Mouse (Mus musculus): ENCODE results near the gene Aip. TPM values are rescaled to one million over a fixed set of nuclear protein-coding genes. Genes with fewer than 3 reads are reported as not detected.

The Aip gene
- total RNA-seq (2023) = 100 to 1,000 TPM in 1 of 2 experiments, 10 to 100 TPM in 1; 96.8 to 101 TPM

DNA sequence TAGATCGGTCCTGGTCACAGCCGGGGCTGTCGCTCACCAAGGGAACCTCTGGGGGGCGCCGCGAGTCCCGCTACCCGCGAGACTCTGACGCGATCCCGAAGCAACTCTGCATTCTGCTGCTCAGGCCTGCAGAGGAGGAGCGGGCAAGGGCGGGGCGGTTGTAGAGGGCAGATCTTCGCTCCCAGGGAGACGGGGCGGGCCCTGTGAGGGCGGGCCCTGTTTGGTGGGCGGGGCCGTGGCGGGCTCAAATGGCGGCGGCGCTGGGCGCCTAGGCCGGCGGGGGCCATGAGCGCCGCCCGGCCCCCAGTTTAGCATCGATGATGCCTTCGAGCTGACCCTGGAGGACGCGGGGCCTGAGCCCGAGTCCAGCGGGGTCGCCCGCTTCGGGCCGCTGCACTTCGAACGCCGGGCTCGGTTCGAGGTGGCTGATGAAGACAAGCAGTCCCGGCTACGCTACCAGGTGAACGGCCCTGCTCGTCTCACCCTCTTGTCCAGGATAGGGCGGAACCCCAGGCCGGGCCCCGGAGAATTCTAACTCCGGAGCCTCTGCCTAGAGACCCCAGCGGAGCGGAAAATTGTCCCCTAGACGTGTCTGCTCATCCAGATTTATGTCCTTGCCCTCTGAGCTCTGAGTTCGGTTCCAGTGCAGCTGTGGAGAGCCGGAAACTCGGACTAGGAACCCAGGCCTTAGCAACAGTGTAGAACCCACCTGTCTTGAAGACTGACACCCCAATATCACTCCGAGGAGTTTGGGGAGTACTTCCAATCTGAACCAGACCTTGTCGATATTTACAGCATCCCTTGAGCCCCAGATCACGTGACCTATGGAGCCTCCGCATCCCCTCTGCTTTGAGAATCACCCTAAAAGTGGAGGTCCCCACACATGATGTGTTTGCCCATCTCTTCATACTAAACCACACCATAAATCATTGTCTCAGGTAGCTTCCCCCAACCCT lies at the start of gene Aip:
Gene Aip, minus strand, starts transcription at position 118 of the 956 bp plus-strand sequence.

DNA sequence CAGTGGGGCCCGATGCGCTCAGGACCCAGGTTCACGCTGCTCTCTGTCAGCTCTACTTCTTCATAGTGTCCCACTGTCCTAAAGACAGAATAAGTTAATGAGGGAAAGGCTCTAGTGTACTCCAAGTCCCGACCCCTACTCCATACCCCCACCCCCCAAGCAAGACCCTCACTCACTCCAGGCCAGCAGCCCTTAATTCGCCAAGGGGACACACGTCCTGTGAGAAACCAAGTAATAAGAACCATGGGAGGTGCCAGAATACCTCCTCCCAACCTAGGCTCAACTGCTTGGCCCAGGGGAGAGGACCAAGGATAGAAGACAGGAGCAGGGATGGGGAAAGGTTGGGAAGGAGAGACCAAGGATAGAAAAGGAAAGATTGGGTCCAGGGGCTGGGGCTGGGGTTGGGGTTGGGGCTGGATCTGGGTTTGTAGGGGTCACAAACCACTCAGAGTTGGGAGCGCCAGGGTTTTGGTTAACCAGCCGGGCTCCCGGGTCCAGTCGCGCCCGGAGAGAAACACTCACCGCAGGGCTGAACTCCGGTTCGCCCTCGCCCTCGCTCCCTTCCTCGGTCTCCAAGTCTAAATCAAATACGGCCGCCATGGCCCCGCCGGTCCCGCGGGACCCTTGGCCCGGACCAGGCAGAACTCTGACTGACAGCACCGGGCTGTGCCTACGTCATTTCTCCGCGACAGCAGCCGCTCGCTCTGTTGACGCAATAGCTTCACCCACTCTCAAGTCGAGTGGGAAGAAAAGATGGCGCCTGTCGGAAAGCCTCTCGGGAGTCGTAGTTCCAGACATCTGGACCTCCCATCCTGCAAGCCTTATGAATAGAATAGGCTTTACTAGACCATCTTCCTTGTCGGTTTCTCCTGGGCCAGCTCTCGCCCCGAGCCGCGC lies 37.2 kb upstream of the Aip start, which contains the start of gene Rps6kb2:
Gene Rps6kb2, minus strand, starts transcription at position 709 of the 897 bp plus-strand sequence.

DNA sequence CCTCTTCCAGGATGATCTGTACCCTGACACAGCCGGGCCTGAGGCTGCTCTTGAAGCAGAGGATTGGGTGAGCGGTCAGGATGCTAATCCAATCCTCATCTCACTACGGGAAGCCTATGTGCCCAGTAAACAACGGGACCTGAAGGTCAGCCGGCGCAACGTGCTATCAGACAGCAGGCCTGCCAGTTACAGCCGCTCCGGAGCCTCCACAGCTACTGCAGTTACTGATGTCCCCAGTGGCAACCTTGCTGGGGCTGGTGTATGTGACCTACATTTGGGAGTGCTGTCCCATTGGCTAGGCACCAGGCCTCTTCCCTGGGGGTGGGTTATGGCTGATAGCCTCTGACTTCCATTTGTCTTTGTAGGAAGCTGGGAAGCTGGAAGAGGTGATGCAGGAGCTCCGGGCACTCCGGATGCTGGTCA lies 27.6 kb upstream of the Aip start, which contains the start of gene Ptprcap:
Gene Ptprcap, plus strand, starts transcription at position 373 of the 423 bp plus-strand sequence.

DNA sequence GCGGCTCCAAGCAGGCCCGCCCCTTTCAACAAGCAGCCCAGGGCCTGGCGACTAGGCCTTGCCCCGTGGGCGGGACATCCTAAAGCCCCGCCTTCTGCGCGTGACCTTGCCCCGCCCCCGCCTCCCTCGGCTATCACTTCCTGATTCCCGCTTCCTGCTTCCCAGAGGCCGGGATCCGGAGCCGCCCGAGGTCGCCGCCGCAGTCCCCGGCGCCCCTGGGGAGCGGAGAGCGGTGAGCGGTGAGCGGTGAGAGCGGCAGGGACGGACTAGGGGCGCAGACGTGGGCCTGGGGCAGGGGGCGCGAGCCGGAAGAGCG lies 22.8 kb upstream of the Aip start, which contains the start of gene Coro1b:
Gene Coro1b, plus strand, starts transcription at position 129 of the 316 bp plus-strand sequence.

DNA sequence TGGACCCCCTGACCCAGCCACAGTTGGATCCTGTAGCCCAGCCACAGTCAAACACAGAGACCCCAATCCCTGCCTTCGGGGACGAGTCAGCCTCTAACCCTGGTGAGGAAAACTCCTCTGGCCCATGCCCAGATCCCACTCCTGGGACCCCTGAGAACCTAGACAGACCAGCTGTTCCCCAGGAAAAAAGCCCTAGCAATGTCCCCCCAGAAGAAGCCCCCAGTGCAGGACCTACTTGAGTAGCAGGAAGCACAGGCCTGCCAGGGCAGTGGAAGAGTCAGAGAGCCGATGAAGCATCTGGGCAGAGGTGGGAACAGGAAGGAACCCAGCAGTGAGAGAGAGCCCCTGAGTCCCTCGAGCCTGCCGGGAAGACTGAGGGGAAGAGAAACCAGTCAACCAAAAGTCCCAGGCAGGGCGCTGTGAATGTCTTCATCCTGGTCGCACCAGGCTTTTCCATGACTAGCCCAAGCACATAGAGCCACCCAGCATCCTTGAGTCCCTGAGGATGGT lies 18.2 kb upstream of the Aip start, which contains the start of gene Cabp4:
Gene Cabp4, minus strand, starts transcription at position 275 of the 510 bp plus-strand sequence.

DNA sequence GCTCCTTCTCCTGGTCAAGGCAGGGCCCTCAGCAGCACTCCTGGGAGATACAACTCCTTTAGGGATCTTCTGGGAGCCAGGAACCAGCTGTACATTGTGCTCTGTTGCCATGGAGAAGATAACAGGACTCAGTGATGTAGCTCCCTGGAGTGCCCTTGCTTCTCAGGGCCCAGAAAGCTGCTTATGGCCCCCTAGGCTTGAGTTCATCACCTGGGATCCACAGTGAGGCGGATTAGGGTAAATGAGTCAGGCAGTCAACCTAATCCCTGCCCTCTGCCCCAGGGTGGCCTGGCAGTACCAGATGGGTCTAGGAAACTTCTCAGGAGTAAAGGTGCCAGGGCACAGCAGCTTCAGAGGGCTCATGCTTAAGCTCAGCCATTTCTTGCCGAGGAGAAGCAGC lies 13.8 kb upstream of the Aip start, which contains the start of gene Gpr152:
Gene Gpr152, plus strand, starts transcription at position 342 of the 400 bp plus-strand sequence.

DNA sequence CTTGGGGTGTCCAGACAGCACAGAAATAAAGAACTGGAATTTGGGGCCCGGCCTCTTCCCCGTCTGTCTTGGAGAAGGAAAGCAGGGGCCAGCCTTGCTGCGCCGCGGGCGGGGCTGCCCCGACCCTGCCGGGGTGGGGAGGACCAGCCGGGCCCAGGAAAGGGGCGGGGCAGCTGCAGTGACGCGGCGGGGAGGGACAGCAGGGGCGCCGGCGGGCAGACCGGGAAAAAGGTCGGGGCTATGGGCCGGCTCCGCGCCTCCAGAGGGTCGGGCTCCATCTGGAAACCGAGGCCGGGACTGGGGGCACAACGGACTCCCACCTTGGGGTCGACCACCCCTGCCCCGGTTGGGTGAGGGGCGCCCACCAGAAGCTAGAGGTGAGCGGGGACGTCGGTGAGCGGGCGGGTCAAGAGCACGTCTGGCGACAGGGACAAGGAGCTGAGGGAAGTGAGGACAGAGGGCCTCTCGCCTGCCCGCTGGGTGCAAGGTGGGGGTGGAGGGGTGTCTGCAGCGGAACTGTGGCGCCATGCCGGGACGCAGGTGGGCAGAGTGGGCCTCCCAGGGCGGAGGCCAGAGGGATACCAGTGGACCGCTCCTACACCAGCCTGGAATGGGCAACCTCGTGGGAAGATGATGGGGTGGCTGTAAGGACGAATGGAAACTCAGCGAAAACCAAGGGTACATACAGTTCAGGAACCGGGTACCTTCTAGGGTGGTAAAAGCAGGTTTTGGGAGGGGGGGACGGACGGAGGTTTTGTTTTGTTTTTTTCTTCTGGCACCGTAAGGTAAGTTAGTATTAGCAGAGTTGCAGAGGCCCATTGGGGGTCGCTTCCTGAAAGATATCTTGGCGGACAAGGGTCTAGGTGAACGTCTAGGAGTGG lies 25.6 kb downstream of the Aip start, which contains the start of gene Pitpnm1:
Gene Pitpnm1, plus strand, starts transcription at position 162 of the 881 bp plus-strand sequence.

DNA sequence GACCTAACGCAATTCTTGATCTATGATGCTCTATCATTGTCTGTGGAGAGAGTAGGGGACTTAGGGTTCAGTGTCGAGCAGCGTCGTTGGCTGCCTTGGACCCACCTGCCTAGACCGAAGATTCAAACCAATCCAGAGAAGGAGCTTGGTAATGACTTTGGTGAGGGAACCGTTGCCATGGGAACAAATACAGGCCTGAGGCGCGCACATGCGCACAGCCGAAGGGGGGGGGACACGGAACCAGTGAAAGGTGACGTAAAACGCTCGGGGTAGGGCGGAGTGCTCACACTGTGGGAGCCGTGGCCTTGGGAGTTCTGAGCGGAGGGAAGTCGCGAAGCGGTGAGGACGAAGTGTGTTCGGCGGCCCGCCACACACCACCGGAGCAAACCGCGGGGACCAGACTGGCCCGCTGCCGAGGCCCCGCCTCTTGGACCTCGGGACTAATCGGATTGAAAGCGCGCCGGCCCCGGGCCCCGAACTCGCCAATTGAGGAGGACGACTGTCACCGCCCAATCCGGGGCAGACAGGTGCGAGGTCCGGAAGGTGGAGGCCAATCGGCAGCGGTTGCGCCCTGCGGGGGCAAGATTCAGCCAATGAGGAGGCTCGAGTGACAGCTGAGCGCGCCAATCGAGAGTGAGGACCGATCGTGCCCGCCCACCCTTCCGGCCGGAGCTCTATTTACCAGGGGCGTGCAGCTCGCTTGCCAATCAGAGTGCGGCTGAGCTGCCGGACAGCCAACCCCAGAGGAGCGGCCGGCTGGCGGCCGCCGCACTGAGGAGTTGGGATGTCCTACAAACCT lies 28.8 kb downstream of the Aip start, which contains the start of gene Cdk2ap2:
Gene Cdk2ap2, plus strand, starts transcription at position 541 of the 799 bp plus-strand sequence.

DNA sequence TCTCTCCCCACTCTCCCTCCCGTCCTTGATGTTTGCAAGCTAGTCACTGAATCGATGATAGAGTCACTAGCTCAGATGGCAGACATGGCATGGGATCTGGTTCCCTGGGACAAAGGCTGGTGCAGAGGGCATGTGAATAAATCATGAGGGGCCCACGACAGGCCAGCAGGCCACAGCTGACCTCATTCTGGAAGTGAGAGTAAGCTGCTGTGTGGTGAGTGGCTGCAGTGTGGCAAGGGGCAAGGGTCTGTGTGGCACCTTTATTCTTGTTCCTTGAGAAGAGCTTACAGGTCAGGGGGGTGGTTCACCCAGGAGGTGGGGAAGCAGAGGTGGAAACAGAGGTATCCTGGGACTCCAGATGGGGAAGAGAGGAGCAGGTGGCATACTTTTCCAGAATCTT lies 44.3 kb downstream of the Aip start, which contains the start of gene Cabp2:
Gene Cabp2, plus strand, starts transcription at position 185 of the 400 bp plus-strand sequence.

Other genes starting within 250 kb of the Aip start
- 100 to 1,000 TPM; 223 to 229 TPM for gene Tcirg1, start 218.7 kb downstream of the Aip start, total RNA-seq (2023)
- gene Ndufs8, start 213.1 kb downstream of the Aip start, total RNA-seq (2023) = 10 to 100 TPM; 60.8 to 68.6 TPM
- 100 to 1,000 TPM; 142 to 144 TPM for gene Aldh3b1, start 196.1 kb downstream of the Aip start, total RNA-seq (2023)
- gene Unc93b1, start 190.7 kb downstream of the Aip start, total RNA-seq (2023) = 100 to 1,000 TPM; 277 to 278 TPM
- 10 to 100 TPM; 12.3 to 12.6 TPM for gene Aldh3b3, start 167.2 kb downstream of the Aip start, total RNA-seq (2023)
- 10 to 100 TPM; 12.7 to 16.4 TPM for gene Aldh3b2, start 153.5 kb downstream of the Aip start, total RNA-seq (2023)
- under 1 TPM in 1 of 2 experiments, not detected in 1; 0.42 TPM for gene Acy3, start 139.3 kb downstream of the Aip start, total RNA-seq (2023)
- not detected for gene Tbx10, start 133.1 kb downstream of the Aip start, total RNA-seq (2023)
- gene Nudt8, start 125.3 kb downstream of the Aip start, total RNA-seq (2023) = 1 to 10 TPM; 5.2 to 5.9 TPM
- 1 to 10 TPM in 1 of 2 experiments, under 1 TPM in 1; 0.70 to 1.0 TPM for gene Gm49405, start 125.2 kb downstream of the Aip start, total RNA-seq (2023)
- gene Doc2g, start 122.5 kb downstream of the Aip start, total RNA-seq (2023) = 1 to 10 TPM in 1 of 2 experiments, under 1 TPM in 1; 0.55 to 2.2 TPM
- gene Ndufv1, start 113.1 kb downstream of the Aip start, total RNA-seq (2023) = 10 to 100 TPM; 69.0 to 69.5 TPM
- gene Gstp1, start 87.9 kb downstream of the Aip start, total RNA-seq (2023) = 10 to 100 TPM; 71.2 to 96.6 TPM
- gene Gstp2, start 79.8 kb downstream of the Aip start, total RNA-seq (2023) = 1 to 10 TPM; 5.9 to 8.4 TPM
- 1 to 10 TPM; 5.3 to 8.8 TPM for gene Gstp3, start 66.3 kb downstream of the Aip start, total RNA-seq (2023)
- gene Cabp2, start 44.3 kb downstream of the Aip start, total RNA-seq (2023) = not detected
- 100 to 1,000 TPM; 208 to 221 TPM for gene Cdk2ap2, start 28.7 kb downstream of the Aip start, total RNA-seq (2023)
- 100 to 1,000 TPM; 161 to 176 TPM for gene Pitpnm1, start 25.9 kb downstream of the Aip start, total RNA-seq (2023)
- not detected for gene Gpr152, start 13.9 kb upstream of the Aip start, total RNA-seq (2023)
- under 1 TPM in 1 of 2 experiments, not detected in 1; 0.22 TPM for gene Cabp4, start 18.2 kb upstream of the Aip start, total RNA-seq (2023)
- 100 to 1,000 TPM; 186 to 201 TPM for gene Coro1b, start 22.8 kb upstream of the Aip start, total RNA-seq (2023)
- 10 to 100 TPM in 1 of 2 experiments, 1 to 10 TPM in 1; 8.0 to 11.7 TPM for gene Ptprcap, start 27.7 kb upstream of the Aip start, total RNA-seq (2023)
- 10 to 100 TPM; 43.1 to 43.8 TPM for gene Rps6kb2, start 37.5 kb upstream of the Aip start, total RNA-seq (2023)
- 10 to 100 TPM; 24.4 to 28.9 TPM for gene Carns1, start 49.6 kb upstream of the Aip start, total RNA-seq (2023)
- gene Tbc1d10c, start 65.4 kb upstream of the Aip start, total RNA-seq (2023) = 100 to 1,000 TPM; 110 to 127 TPM
- gene Ppp1ca, start 66.2 kb upstream of the Aip start, total RNA-seq (2023) = 100 to 1,000 TPM; 420 to 454 TPM
- 10 to 100 TPM; 30.2 to 36.5 TPM for gene Rad9a, start 75.8 kb upstream of the Aip start, total RNA-seq (2023)
- gene Clcf1, start 88.4 kb upstream of the Aip start, total RNA-seq (2023) = 1 to 10 TPM; 2.4 to 2.8 TPM
- not detected for gene AC109138.7, start 88.5 kb upstream of the Aip start, total RNA-seq (2023)
- gene Pold4, start 106.0 kb upstream of the Aip start, total RNA-seq (2023) = 10 to 100 TPM; 55.9 to 59.1 TPM
- 10 to 100 TPM; 29.4 to 30.5 TPM for gene Ssh3, start 143.3 kb upstream of the Aip start, total RNA-seq (2023)
- gene Ankrd13d, start 157.3 kb upstream of the Aip start, total RNA-seq (2023) = 10 to 100 TPM; 30.7 to 42.6 TPM
- 100 to 1,000 TPM; 416 to 479 TPM for gene Grk2, start 180.4 kb upstream of the Aip start, total RNA-seq (2023)